Mouse (Mus musculus) bone marrow macrophage, adult 2 months (primary cell): ENCODE measurements around the gene Cluap1.

Experiments
- CTCF ChIP-seq: IDR thresholded peaks from 2 replicates; pipeline ENCODE4 v1.5.1; 2012; ENCODE audit warnings: low read depth, mild to moderate bottlenecking, low read length, moderate library complexity
- POLR2A ChIP-seq: IDR thresholded peaks from 2 replicates; pipeline ENCODE4 v1.6.1; 2012; ENCODE audit warnings: mild to moderate bottlenecking, low read depth, low read length, borderline replicate concordance

DNA sequence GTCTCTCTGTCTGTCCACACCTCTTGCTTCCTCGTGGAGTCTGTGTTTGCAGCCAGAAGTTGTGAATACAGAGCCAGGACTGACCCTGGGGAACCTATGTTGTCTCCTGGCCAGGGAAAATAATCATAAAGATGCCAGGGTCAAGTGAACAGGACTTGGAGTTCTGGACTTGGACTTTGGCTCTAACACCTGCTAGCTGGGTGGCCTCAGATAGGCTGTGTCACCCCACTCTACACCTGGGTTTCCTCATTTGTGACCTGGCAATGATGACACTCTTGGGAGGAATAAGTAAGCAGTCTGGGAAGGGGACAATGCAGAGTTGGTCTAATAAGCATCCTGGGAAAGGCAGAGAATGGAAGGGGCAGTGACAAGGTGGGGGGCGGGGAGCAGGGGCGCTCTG, 56.9 kb downstream of the Cluap1 start:
- no peak for TF ChIP-seq CTCF
- no peak for TF ChIP-seq POLR2A
